Mouse (Mus musculus) urinary bladder, postnatal 10 days (tissue): ENCODE measurements around the gene Uggt2.

Experiments
- DNase-seq: peaks from one replicate; pipeline ENCODE4 v3.0.0; 2022; ENCODE audit warnings: low spot score

Uggt2 gene

DNA sequence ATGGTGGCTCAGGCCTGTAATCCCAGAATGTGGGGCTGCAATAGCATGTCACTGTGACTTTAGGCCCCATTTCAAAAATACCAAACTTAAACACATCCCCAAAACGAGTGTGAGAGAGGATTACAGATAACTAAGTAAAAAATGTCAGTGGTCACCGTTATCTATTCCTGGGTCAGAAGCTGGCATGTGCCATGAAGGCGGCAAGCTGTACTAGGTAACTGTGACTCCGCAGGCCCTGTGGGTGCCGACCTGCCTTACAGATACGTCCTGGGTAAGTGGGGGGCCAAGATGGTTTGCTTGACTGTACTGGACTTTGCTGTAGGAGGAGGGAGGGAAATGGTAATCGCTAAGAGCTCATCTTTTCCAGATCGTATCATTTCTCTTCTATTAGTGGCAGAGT lies 118.3 kb downstream of the Uggt2 start:
- DNase-seq: no peak

DNA sequence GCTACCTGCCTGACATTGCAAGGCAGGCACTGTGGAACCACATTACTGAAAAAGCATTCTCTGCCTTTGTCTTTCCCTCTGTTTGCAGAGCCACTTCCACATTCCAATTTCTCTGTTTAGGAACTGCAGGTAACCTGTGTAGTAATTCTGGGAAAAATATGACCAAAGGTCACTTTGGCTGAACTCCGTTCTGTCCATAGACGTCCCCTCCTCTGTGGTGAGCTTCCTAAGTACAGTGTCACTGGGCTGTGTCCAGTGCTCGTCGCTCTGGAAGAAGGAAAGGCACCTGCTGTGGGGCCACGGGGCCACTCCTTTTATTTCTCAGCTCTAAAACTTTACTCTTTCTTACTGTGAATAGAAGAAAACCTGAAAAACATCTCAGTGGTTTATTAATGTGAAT lies 118.9 kb downstream of the Uggt2 start:
- DNase-seq: no peak

DNA sequence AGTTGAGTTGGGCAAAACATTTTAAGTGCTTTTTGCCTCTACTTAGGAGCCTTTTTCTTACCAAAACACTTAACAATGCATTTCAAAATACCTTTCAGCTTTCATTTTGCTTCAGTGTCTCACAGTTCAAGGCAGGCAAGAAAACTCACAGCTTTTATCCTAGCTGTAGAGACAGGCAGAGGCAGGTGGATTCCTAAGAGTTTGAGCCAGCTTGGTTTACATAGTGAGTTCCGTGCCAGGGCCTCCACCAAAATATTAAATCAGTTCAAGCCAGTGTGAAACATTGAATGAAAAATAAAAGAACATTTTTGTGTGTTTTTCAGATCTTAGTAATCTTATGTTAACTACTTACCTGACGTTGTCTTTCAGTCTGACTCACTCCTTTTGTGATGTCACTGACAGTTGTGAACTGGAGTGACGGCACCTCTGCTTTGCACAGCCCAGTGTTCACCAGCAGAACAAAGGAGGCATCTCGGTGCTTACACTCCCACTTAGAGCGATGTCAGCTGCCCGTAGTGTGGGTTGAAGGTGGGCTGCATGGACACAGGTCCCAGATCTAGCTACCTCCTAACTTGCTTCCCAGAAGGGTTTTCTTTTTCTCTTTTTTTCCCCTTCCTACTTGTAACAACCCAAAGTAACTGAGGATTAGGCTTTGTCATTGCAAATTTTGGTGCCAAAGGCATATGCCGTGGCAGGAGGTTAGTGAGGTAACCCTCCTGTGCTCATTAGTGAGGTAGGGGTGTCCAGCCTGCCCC lies 119.5 kb downstream of the Uggt2 start:
- no peak for DNase-seq

DNA sequence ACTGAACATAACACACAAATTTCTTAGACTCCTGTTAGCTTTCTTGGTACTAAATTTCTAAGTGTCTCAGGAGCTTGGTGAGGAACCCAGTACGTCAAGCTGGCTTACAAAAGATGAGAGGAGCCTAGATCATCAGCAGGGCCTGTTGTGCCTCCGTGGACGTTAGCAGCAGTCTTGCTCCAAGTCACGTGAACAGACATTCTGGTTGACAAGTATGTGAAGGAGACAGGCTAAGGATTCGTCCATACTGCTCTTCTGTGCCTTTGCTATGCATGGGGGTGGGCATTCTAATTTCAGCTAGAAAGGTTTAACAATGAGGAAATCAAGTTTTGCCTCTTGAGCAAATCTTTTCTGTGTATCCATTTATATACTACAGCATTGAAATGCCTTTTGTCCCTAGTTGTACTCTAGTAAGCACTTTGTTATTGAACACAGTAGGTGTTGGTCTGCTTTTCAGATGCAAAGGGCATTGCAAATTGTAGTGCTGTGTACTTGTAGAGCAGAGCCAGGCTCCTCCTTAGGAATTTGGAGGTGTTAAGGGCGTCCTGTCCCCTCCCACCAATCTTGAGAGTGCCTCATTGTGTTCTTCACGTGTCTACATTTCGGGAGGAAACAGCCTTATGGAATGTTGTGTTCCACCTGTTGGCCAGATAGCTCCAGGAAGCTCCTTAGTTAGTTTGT lies 122.0 kb downstream of the Uggt2 start:
- DNase-seq: no peak

GRCm38 (mm10) chr14:118972268-118972667 lies 127.0 kb downstream of the Uggt2 start:
- no peak for DNase-seq

GRCm38 (mm10) chr14:118967646-118968045 lies 131.6 kb downstream of the Uggt2 start:
- DNase-seq: no peak

DNA sequence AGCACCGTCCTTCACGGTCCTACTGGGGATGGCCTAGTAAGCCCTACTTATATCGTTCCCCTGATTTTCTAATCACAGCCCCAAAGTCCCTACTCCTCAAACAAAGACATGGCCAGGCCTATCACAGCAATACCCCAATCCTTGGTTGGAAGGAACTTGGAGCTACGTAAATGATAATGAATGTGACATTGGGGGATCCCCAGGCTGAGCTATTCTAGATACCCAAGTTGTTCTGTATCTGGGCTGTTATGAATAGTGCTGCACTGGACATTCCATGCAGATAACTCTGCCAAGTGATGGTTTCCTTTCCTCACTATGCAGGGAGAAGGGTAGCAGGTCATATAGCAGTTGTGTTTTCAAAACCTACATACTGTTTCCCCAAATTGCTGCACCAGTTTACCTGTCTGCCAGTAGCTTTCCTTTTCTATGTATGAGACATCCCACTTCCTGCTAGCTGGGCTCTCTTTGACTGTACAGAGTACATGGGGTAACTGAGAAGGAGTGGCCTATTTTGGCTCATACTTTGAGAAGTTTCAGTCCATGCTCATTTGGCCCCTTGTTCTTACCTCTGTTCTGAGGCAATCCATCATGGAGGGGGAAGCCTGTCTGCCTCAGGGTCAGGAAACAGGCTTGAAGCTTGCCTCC lies 133.8 kb downstream of the Uggt2 start:
- no peak for DNase-seq

DNA sequence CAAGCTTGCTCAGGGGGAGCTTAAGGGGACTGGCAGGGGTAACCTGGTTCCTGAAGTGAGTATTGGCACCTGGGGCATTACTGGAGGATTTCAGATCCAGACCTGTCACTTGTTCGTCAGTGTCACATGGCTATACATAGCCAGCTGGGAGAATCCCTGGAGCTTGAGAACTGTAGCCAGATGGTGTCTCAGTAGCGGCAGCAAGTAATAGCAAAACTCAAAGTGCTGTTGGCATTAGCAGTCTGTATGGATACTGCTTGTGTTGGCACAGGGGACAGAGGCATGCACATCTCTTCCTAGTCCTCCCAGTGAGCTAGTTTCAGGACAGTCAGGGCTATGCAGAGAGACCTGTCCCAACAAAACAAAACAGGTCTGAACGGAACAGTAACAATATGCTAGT lies 141.2 kb downstream of the Uggt2 start:
- no peak for DNase-seq

DNA sequence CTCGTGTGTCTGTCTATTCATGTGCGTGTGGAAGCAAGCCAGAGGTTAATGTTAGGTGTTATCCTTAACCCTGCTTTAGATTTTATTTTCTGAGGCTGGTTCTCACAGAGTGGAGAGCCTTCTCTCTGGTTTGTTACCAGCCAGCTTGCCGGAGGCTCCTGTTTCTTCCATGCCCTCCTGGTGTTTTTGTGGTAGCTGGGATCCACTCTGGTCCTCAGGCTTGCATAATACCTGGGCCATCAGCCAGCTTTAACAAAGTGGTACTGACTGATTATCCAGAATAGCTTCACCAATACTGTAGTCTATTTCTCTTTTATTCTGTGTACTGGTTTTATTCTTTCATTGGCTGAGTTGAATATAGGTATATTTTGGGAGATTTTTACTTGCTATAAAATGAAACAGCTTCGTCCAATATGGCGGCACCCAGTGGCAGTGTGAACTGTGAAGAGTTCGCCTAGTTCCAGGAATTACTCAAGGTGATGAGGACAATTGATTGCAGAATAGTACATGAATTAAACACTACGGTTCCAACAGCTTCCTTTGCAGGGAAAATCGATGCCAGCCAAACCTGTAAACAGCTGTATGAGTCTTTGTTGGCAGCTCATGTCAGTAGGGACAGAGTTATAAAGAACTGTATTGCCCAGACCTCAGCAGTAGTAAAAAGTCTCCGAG lies 147.2 kb downstream of the Uggt2 start:
- no peak for DNase-seq

DNA sequence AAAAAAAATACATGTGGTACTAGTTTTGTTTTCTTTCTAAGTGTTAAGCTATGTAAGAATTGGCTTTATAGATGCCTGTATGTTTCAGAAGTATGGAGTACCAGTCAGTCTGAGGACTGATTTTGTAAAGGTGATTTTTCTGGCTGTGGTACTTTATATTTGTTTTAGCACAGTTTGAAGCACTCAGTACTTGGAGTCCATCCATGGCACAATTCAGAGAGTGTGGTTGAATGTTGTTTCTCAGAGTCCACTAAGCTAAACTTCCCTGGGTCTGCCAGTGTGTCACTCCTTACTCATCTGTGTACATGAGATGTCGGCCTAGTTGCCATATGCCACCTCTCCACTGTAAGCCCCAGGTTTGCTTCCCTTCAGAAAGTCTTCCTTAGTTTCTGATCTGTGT lies 150.4 kb downstream of the Uggt2 start:
- no peak for DNase-seq

DNA sequence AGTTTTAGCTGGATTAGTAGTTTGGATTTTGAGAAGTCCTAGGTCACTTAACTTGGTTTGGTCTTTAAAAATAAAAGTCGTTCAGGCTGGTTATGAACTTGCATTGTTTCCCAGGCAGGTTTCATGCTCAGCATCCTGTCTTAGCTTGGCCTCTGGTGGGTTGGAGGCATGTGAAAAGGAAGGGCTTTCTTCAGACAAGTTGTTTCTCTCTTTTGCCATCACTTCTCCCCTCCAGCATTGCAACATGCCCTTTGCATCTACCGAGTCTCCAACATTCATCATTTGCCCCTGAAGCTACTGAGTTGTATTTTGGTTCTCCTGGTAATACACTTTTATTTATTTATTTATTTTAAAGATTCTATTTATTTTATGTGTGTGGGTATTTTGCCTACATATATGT lies 154.5 kb downstream of the Uggt2 start:
- no peak for DNase-seq

DNA sequence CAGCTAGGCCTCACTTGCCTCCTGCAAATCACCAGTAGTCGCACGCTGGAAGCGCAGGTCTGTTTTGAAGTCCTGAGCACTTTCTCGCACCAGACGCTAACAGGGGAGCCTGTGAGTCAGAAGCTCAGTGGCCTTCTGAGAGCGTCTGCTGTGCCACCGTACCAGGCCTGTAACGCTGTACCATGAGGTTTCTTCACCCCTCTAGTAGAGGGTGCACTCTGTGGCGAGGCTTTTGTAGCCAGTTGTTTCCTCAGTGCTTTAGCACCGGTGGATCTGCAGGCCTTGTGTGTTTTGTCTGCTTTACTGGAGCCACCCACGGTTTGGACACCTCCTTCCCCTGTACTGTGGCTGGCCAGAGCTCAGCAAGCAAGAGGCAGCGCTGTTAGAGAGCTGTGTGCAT lies 157.2 kb downstream of the Uggt2 start:
- DNase-seq: no peak

DNA sequence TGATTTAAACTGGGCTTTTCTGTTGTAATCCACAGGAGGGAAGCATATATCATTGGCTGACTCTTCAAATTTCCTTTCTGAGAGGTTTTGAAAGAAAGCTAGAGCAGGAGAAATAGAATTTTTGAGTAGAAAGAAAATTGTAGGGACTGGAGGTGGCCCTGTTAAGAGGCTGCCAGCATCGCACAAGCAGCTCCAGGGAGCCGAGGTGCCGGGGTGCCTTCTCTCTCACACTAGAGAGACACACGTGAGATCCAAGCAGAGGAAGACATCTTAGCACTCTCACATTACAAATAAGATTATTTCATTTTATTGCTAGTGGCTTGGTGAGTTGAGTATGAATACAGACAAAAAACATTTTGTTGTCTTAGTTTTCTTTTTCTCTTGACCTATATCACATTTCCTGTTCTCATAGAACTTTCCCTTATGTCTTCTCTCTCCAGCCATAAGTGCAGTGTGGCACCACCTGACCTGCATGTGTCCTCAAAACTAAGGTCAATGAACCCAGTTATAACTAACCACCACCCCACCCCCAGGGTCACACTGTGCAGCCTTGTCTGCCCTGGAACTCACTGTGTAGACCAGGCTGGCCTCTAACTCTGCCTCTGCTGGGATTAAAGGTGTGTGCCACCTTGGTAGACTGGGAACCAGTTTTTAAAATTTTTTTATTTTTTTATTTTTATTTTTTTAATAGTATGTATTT lies 158.3 kb downstream of the Uggt2 start:
- no peak for DNase-seq

DNA sequence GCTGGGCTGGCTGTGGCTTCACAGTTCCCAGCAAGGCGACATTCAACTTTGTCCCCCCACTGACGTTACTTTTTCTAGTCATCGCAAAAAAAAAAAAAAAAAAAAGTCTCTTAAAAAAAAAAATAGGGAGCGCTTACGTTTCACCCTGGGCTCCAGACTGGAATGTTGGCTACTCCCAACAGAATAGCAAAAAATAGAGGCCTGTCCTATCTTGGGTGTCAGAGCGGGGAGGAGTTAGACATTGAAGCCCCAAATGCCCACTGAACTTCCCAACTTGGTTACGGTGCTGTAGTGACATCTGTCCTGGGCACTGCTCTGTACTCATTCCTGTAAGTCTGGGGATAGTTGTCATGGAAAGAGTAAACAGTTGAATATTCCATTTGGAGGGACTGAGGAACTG lies 160.7 kb downstream of the Uggt2 start:
- no peak for DNase-seq

- DNase-seq: peak; percentile 96
These were observed 161.4 kb downstream of the Uggt2 start, which contains the start of gene Dnajc3 for GRCm38 (mm10) chr14:118937533-118938492. Gene Dnajc3, plus strand, starts transcription at chr14:118937976.

GRCm38 (mm10) chr14:118936952-118937351 lies 162.3 kb downstream of the Uggt2 start:
- DNase-seq: no peak

DNA sequence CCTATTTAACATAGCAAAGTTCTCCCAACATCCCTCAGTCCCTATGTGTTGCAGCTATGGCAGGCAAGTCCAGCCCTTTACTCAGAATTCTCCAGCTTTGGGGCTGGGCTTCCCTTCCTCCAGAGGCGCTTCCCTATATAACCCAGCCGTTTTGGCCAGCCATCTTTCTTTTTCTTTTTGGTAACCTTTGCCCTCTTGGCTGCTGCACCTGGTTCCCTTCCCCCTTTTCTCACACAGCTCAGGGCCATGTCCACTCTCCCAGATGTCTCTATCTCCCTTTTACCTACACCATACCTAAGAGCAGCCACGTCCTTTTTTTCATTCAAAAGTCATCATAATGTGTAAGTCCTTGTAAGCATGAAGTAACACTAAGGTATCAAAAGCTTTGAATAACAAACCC lies 163.0 kb downstream of the Uggt2 start:
- DNase-seq: no peak
